Mouse (Mus musculus) bone marrow, adult 2 months (tissue): Measurements from ENCODE around the gene Ntn5. TPM values are rescaled to one million over a fixed set of nuclear protein-coding genes. Genes with fewer than 3 reads are reported as not detected.

Experiments
- H3K27ac ChIP-seq: fragments of 200-500 bp; 2 replicates; pipeline ENCODE4 v1.5.1; 2012; ENCODE audit warnings: low read depth, mild to moderate bottlenecking, control low read depth, inconsistent platforms, low read length; ENCODE audit not compliant: control insufficient read depth, poor library complexity, insufficient read depth
- H3K4me1 ChIP-seq: fragments of 200-500 bp; 2 replicates; pipeline ENCODE4 v1.6.1; 2011; ENCODE audit warnings: low read length; ENCODE audit not compliant: control insufficient read depth, insufficient read depth
- H3K4me3 ChIP-seq: fragments of 200-500 bp; replicated peaks from 2 replicates; pipeline ENCODE3; 2011; ENCODE audit warnings: mild to moderate bottlenecking, low read depth, low read length, control low read depth; ENCODE audit not compliant: control insufficient read depth
- CTCF ChIP-seq: fragments of 200-500 bp; IDR thresholded peaks from 2 replicates; pipeline ENCODE4 v1.5.1; 2011; ENCODE audit warnings: low read length, control low read depth; ENCODE audit not compliant: control insufficient read depth, insufficient read depth
- POLR2A ChIP-seq: fragments of 200-500 bp; IDR thresholded peaks from 2 replicates; pipeline ENCODE4 v1.6.1; 2011; ENCODE audit warnings: low read depth, mild to moderate bottlenecking, control low read depth, low read length, borderline replicate concordance; ENCODE audit not compliant: control insufficient read depth
- WGBS: fragments of 180-500 bp; shearing (Covaris S2); methylation state at CpG from one replicate; pipeline ENCODE4 v1.1.7; 2018; 5-methylcytosine and 5-hydroxymethylcytosine counted together
- polyA plus RNA-seq: library from polyadenylated mRNA; stranded (reverse); fragments of >200 nt; gene quantifications from 2 replicates; pipeline ENCODE4 v1.2.4, GENCODE M21; 2011; ENCODE audit warnings: low replicate concordance; ENCODE audit not compliant: missing spikeins, insufficient read depth, insufficient read length

The Ntn5 gene
- polyA plus RNA-seq, 1 experiment: not detected

- Histone ChIP-seq H3K4me3 (no peak overlapping the region), H3K27ac (no peak overlapping the region), H3K4me1 (no peaks in the 10 kb centered on the region)
- 70% methylated on average over 7 of the region's 7 CpGs for WGBS
- TF ChIP-seq POLR2A: no peak
- no peak for TF ChIP-seq CTCF
These were observed 14.1 kb downstream of the Ntn5 start for GRCm38 (mm10) chr7:45697894-45698293.

- Histone ChIP-seq H3K27ac (no peak within 1 kb of the TSS; the same call in 1 of the 2 replicates), H3K4me3 (no peak within 1 kb of the TSS), H3K4me1 (no peaks in the 10 kb centered on the region; the same call in 1 of the 2 replicates)
- WGBS: 15% methylated on average over 36 of the region's 36 CpGs
- TF ChIP-seq POLR2A (no peak), CTCF (no peak)
These were observed 15.8 kb downstream of the Ntn5 start, which contains the start of gene Car11 for GRCm38 (mm10) chr7:45699523-45700141. TSS of gene Car11 (plus strand) at chr7:45699843.

- no peak overlapping the region for H3K27ac ChIP-seq
- WGBS: 2% methylated on average over 20 of the region's 20 CpGs
- no peak overlapping the region for H3K4me3 ChIP-seq
- H3K4me1 ChIP-seq: no peaks in the 10 kb centered on the region; the same call in 1 of the 2 replicates
- TF ChIP-seq CTCF (no peak), POLR2A (no peak)
These were observed 16.6 kb downstream of the Ntn5 start for GRCm38 (mm10) chr7:45700301-45701015.

- WGBS: 52% methylated on average over 11 of the region's 11 CpGs
- H3K4me1 ChIP-seq: no peaks in the 10 kb centered on the region; the same call in 1 of the 2 replicates
- TF ChIP-seq CTCF (no peak), POLR2A (no peak)
These were observed 17.2 kb downstream of the Ntn5 start for GRCm38 (mm10) chr7:45701072-45701471.

GRCm38 (mm10) chr7:45701607-45702006 is 17.8 kb downstream of the Ntn5 start:
- no peaks in the 10 kb centered on the region; the same call in 1 of the 2 replicates for H3K4me1 ChIP-seq
- TF ChIP-seq CTCF (no peak), POLR2A (no peak)
- H3K4me3 ChIP-seq: no peak overlapping the region
- 88% methylated on average over 11 of the region's 11 CpGs for WGBS
- H3K27ac ChIP-seq: no peak overlapping the region

More at GRCm38 (mm10) chr7:45701072-45701471, 17.2 kb downstream of the Ntn5 start:
- Histone ChIP-seq H3K4me3 (no peak overlapping the region), H3K27ac (no peak overlapping the region)

GRCm38 (mm10) chr7:45702316-45702715 is 18.5 kb downstream of the Ntn5 start:
- WGBS: 86% methylated on average over 11 of the region's 11 CpGs
- Histone ChIP-seq H3K27ac (no peak overlapping the region), H3K4me1 (peaks cover 2% of the 10 kb centered on the region; the same call in 1 of the 2 replicates), H3K4me3 (no peak overlapping the region)
- no peak for TF ChIP-seq CTCF
- no peak for TF ChIP-seq POLR2A

GRCm38 (mm10) chr7:45702809-45703520 is 19.1 kb downstream of the Ntn5 start:
- WGBS: 89% methylated on average over 17 of the region's 17 CpGs
- no peak for TF ChIP-seq CTCF
- TF ChIP-seq POLR2A: no peak

GRCm38 (mm10) chr7:45703521-45704033 is 19.8 kb downstream of the Ntn5 start:
- H3K4me1 ChIP-seq: peaks cover 8% of the 10 kb centered on the region
- TF ChIP-seq CTCF: no peak
- no peak for TF ChIP-seq POLR2A
- H3K27ac ChIP-seq: no peak overlapping the region
- WGBS: 44% methylated on average over 12 of the region's 12 CpGs
- no peak overlapping the region for H3K4me3 ChIP-seq

More at GRCm38 (mm10) chr7:45702809-45703520, 19.1 kb downstream of the Ntn5 start:
- no peak overlapping the region for H3K4me3 ChIP-seq
- no peak overlapping the region for H3K27ac ChIP-seq
- H3K4me1 ChIP-seq: peaks cover 2% of the 10 kb centered on the region; the same call in 1 of the 2 replicates
